1 mouse cellular context compared by ENCODE assay signal in the genomic region with DNA sequence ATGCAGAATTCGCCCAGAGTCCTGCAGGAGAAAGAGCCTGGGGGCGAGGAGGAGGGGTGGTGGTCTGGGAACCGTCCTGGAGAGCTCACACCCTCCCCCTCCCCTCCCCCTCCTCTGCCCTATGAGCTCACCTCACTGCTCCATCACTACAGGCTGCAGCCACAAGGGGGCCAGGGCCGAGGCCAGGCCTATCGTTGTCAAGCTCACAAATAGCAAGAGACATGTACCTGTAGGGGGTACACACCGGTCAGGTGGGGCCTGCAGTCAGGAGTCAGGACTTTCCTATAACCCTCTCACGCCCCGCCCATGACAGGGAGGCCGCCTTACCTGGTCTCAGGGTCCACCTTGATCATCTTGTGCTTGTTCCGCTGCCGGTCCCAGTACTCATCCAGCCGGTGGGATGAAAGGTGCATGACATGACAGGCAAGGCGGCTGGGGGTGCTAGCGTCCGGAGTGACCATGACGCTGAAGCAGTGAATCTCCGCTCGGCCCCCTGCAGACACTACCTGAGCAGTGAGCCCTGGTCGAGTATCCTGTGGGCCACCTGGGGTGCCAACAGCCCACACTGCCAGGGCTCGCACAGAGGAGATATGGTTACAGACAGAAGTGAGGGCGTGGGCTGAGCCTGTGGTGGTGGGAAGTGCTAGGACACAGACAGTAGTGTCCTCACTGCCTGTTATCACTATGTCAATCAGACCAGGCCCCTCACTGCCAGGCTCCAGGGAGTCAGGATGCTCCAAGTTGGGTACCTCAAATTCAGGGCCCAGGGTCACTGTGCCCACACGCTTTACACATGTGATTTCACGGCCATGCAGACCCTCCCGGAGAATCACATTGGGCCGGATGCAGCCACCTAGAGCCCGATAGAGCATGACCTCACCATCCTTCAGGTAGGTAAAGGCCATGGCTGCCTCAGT.
TF ChIP-seq lines count a peak whose summit lies in the region.

No protein-coding gene starts in this region.

TF ChIP-seq in MEL, 35 proteins besides CTCF, POLR2A, EP300 and RAD21 (continued from another document):
- 0 out of 2 replicates have a peak, but pooled peaks have one; percentile 22 for TF ChIP-seq BHLHE40 (IDR thresholded peaks at IDR 0.05; ENCODE audit: borderline replicate concordance, low read depth, low read length)
- TF ChIP-seq KAT2A (conservative IDR thresholded peaks at IDR 0.05; ENCODE audit: low read depth, low read length), result no peak
- TF ChIP-seq MAZ (IDR thresholded peaks at IDR 0.05; ENCODE audit: low read depth, low read length), result no peak
- peak; percentile 25; the same call in 1 of the 2 replicates for TF ChIP-seq ZC3H11A (IDR thresholded peaks at IDR 0.05; ENCODE audit: low read depth, low read length)
- TF ChIP-seq GABPA (IDR thresholded peaks at IDR 0.05; ENCODE audit: low read depth, low read length), result no peak
- no peak for TF ChIP-seq NELFE (IDR thresholded peaks at IDR 0.05; ENCODE audit: low read depth, low read length)
- TF ChIP-seq NRF1 (IDR thresholded peaks at IDR 0.05; ENCODE audit: insufficient read depth, low read depth, low read length, poor library complexity, severe bottlenecking), result no peak
- TF ChIP-seq TAL1 (IDR thresholded peaks at IDR 0.05; ENCODE audit: low read length), result no peak
- TF ChIP-seq CHD1 (IDR thresholded peaks at IDR 0.05; ENCODE audit: low read depth, low read length), result no peak
- no peak for TF ChIP-seq USF1 (IDR thresholded peaks at IDR 0.05; ENCODE audit: low read depth, low read length)
- no peak for TF ChIP-seq TBP (IDR thresholded peaks at IDR 0.05; ENCODE audit: low read depth, low read length)
- peak; percentile 60 for TF ChIP-seq SMC3 (IDR thresholded peaks at IDR 0.05; ENCODE audit: low read depth, low read length)
- TF ChIP-seq POLR2AphosphoS5 (IDR thresholded peaks at IDR 0.05; ENCODE audit: borderline replicate concordance, low read depth, low read length), result no peak
